Mouse (Mus musculus) limb, embryonic 11.5 days (tissue): ENCODE measurements around the gene Serpina1e. TPM values are rescaled to one million over a fixed set of nuclear protein-coding genes. Genes with fewer than 3 reads are reported as not detected.

Source experiments
- ATAC-seq: fragments of 200-750 bp; cut with Nextera tagmentation; 2 replicates; pipeline ENCODE4 v1.8.0; 2017; ENCODE audit warnings: low read depth; ENCODE audit not compliant: insufficient number of reproducible peaks, low FRiP score, low TSS enrichment
- DNase-seq: peaks from one replicate; pipeline ENCODE4 v3.0.0-alpha.2; 2015; ENCODE audit warnings: low spot score
- H3K27ac ChIP-seq: fragments of 300-500 bp; sonication (generic); replicated peaks from 2 replicates; pipeline ENCODE4 v1.5.1; 2014; ENCODE audit warnings: low read depth, mild to moderate bottlenecking, low read length
- H3K27me3 ChIP-seq: fragments of 300-500 bp; sonication (generic); 2 replicates; pipeline ENCODE4 v1.6.1; 2014; ENCODE audit warnings: mild to moderate bottlenecking, low read length, mixed read lengths; ENCODE audit not compliant: control insufficient read depth, insufficient read depth
- H3K36me3 ChIP-seq: fragments of 300-500 bp; sonication (generic); 2 replicates; pipeline ENCODE4 v1.6.1; 2014; ENCODE audit warnings: mild to moderate bottlenecking, low read length, moderate library complexity, mixed read lengths; ENCODE audit not compliant: control insufficient read depth, insufficient read depth
- H3K4me1 ChIP-seq: fragments of 300-500 bp; sonication (generic); 2 replicates; pipeline ENCODE4 v1.6.1; 2014; ENCODE audit warnings: low read length, mixed read lengths; ENCODE audit not compliant: control insufficient read depth, insufficient read depth
- H3K4me2 ChIP-seq: fragments of 300-500 bp; sonication (generic); 2 replicates; pipeline ENCODE4 v1.6.1; 2014; ENCODE audit warnings: low read depth, mild to moderate bottlenecking, moderate library complexity; ENCODE audit not compliant: severe bottlenecking
- H3K4me3 ChIP-seq: fragments of 300-500 bp; sonication (generic); 2 replicates; pipeline ENCODE4 v1.5.1; 2014; ENCODE audit warnings: low read depth, low read length
- H3K9ac ChIP-seq: fragments of 300-500 bp; sonication (generic); 2 replicates; pipeline ENCODE4 v1.6.1; 2014; ENCODE audit warnings: mild to moderate bottlenecking, low read length
- H3K9me3 ChIP-seq: fragments of 300-500 bp; sonication (generic); 2 replicates; pipeline ENCODE4 v1.6.1; 2016; ENCODE audit warnings: low read length; ENCODE audit not compliant: control insufficient read depth
- WGBS: fragments of 180-500 bp; shearing (Covaris S2); extraction: QIAGEN DNeasy Blood & Tissue Kit; methylation state at CpG from one replicate; pipeline ENCODE4 v1.1.7; 2014; 5-methylcytosine and 5-hydroxymethylcytosine counted together
- polyA plus RNA-seq: library from polyadenylated mRNA; unstranded; fragments of >200 nt; fragmentation: Nextera tagmentation; extraction: Ambion mirVana; gene quantifications from 2 replicates; pipeline ENCODE4 v1.2.1, GENCODE M21; 2014

The Serpina1e gene
- polyA plus RNA-seq, 1 experiment from 2014 or later: not detected

DNA sequence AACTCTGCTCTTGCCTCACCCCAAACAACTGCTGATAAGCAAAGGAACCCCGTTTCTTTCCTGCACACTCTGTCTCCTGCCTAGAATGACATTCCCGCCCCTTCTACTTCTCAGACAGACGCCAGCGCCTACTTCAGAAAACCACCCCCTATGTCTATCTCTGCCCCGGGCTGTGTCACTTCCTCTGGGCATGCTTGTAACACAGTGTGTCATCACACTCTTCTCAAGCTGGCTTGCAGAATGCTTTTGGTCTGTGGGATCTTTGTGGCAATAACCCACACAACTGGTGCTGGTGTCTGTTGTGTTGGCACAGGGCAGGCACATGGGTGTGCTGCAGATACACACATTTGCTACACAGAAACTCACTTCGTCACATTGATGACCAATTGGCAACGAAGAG, 34.2 kb upstream of the Serpina1e start:
- WGBS: 81% methylated on average over 7 of the region's 7 CpGs
- Histone ChIP-seq H3K9me3 (no peaks in the 10 kb centered on the region), H3K36me3 (no peaks in the 10 kb centered on the region), H3K27ac (no peak overlapping the region), H3K4me1 (no peaks in the 10 kb centered on the region), H3K4me2 (no peak overlapping the region), H3K27me3 (no peaks in the 10 kb centered on the region), H3K4me3 (no peak overlapping the region), H3K9ac (no peak overlapping the region)
- ATAC-seq (no peak), DNase-seq (no peak)

DNA sequence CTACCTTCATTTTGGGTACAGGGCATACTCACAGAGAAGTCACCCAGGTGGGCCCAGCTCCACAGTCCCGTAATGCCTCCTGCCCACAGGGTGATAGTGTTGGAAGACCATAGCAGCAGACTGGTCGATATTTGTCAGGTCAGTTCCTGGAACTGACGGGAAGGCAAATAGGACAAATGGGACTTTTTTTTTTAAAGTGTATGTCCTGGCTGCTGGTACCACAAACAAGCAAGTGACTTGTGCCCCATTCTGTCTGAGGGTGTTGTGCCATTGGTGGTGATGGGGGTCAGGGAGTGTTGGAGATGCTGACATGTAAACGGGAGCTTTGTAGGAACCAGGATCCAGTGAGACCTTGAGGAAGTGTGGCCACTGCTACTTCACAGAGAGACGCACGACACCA, 31.1 kb upstream of the Serpina1e start, which contains the start of gene Serpina11:
Gene Serpina11, minus strand, starts transcription at position 101 of the 400 bp plus-strand sequence.
- H3K27ac ChIP-seq: no peak within 1 kb of the TSS
- 92% methylated on average over 6 of the region's 6 CpGs for WGBS
- H3K4me2 ChIP-seq: no peak within 1 kb of the TSS
- H3K27me3 ChIP-seq: no peaks in the 10 kb centered on the region
- no peaks in the 10 kb centered on the region for H3K36me3 ChIP-seq
- no peaks in the 10 kb centered on the region for H3K4me1 ChIP-seq
- DNase-seq: no peak
- no peaks in the 10 kb centered on the region for H3K9me3 ChIP-seq
- H3K4me3 ChIP-seq: no peak within 1 kb of the TSS
- H3K9ac ChIP-seq: no peak within 1 kb of the TSS
- ATAC-seq: no peak

DNA sequence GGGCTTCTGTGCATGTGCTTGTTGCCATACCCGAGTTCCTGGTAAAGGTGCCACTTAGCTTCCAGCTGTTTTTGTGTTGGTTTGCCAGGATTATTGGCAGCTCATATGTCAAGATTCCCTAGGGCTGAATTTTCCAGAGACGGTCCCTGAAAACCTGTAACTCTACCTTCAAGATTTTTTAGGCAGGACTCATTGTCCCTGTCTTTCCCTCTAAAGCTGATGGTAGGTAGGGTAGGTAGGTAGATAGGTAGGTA, 30.7 kb upstream of the Serpina1e start:
- H3K9me3 ChIP-seq: no peaks in the 10 kb centered on the region
- H3K36me3 ChIP-seq: no peaks in the 10 kb centered on the region
- no peak overlapping the region for H3K9ac ChIP-seq
- no peak overlapping the region for H3K27ac ChIP-seq
- no peaks in the 10 kb centered on the region for H3K27me3 ChIP-seq
- H3K4me1 ChIP-seq: no peaks in the 10 kb centered on the region
- no peak for ATAC-seq
- no peak for DNase-seq
- no peak overlapping the region for H3K4me3 ChIP-seq
- no peak overlapping the region for H3K4me2 ChIP-seq
- 74% methylated on average over 2 of the region's 2 CpGs for WGBS

DNA sequence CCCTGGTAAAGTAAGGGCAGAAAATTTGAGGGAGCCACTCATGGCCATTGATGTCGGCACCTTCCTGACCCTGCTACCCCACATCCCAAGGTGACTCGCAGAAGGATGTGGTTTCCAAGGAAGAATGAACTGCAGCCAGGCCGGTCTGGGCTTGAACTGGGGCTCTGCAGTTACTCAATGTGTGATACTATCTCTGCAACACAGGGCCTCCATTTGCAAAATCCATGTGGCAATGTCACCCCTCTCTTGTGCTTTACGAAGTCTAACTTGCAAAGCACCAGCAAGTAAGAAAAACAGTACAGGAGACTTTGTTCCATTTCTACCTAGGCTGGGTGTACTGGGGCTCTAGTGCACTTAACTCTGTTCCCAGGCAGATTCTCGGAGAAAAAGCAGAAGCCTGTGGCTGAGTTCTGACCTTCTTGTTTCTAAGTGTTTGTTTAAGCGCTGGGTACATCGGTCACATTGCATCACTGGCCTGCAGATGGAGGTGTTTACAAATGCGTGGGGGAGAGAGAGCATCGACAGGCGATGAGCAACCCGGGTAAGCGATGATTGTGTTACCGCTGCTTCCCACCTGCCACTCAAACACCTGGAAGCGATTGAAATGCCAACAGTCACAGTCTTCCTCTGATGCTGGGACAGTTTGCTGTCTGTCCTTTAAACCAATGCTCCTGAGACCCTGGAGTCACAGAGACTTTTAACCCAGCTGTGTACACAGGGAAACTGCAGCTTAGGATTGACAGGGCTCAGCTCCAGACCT, 30.2 kb upstream of the Serpina1e start:
- no peak for ATAC-seq
- H3K4me1 ChIP-seq: no peaks in the 10 kb centered on the region
- 60% methylated on average over 14 of the region's 14 CpGs for WGBS

DNA sequence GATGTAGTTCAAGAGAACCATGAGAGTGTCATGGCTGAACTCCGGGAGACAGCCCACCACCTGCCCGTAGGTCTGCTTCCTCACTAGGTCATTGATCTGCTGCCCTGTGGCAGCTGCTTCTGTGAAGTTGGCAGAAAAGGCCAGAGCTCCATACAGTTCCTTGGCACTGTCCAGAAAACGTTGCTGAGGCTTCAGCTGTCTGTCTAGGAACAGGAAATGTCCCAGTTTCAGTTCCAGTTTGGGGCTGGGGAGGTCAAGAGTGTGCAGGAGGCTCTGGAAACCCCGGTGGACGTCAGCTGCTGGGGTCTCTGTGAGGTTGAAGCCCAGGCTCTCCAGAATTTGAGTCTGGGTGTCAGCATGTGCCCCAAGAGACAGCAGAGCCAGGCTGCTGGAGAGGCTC, 27.1 kb upstream of the Serpina1e start:
- H3K4me1 ChIP-seq: no peaks in the 10 kb centered on the region
- no peak overlapping the region for H3K4me3 ChIP-seq
- 70% methylated on average over 5 of the region's 5 CpGs for WGBS
- no peaks in the 10 kb centered on the region for H3K36me3 ChIP-seq
- H3K9me3 ChIP-seq: no peaks in the 10 kb centered on the region
- H3K9ac ChIP-seq: no peak overlapping the region
- H3K27ac ChIP-seq: no peak overlapping the region
- no peaks in the 10 kb centered on the region for H3K27me3 ChIP-seq
- DNase-seq: no peak
- H3K4me2 ChIP-seq: no peak overlapping the region
- no peak for ATAC-seq

More for the DNA sequence above, 30.2 kb upstream of the Serpina1e start:
- no peak overlapping the region for H3K4me3 ChIP-seq
- no peaks in the 10 kb centered on the region for H3K9me3 ChIP-seq
- H3K27ac ChIP-seq: no peak overlapping the region
- no peaks in the 10 kb centered on the region for H3K27me3 ChIP-seq
- H3K9ac ChIP-seq: no peak overlapping the region
- no peak overlapping the region for H3K4me2 ChIP-seq
- no peak for DNase-seq
- no peaks in the 10 kb centered on the region for H3K36me3 ChIP-seq

DNA sequence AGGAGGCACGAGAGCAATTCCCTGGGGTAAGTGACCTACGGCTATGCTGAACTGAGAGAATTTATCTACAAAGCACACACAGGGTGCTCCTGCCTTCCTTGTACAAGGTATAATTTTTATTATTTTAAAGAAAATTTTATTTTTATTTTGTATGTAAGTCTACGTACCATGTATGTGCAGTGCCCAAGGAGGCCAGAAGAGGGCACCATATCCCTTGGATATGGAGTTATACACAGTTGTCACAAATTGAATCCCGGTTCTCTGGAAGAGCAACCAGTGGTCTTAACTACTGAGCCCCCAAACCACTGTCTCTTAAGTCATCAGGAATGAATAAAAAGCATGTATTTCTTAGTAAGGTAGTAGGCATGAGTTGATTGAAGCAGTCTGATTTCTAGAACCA, 26.2 kb upstream of the Serpina1e start:
- Histone ChIP-seq H3K36me3 (no peaks in the 10 kb centered on the region), H3K4me1 (no peaks in the 10 kb centered on the region), H3K4me2 (no peak overlapping the region), H3K27me3 (no peaks in the 10 kb centered on the region), H3K4me3 (no peak overlapping the region), H3K9ac (no peak overlapping the region), H3K9me3 (no peaks in the 10 kb centered on the region), H3K27ac (no peak overlapping the region)
- DNase-seq: peak; percentile 72
- ATAC-seq: no peak
- 70% methylated on average over 4 of the region's 4 CpGs for WGBS

DNA sequence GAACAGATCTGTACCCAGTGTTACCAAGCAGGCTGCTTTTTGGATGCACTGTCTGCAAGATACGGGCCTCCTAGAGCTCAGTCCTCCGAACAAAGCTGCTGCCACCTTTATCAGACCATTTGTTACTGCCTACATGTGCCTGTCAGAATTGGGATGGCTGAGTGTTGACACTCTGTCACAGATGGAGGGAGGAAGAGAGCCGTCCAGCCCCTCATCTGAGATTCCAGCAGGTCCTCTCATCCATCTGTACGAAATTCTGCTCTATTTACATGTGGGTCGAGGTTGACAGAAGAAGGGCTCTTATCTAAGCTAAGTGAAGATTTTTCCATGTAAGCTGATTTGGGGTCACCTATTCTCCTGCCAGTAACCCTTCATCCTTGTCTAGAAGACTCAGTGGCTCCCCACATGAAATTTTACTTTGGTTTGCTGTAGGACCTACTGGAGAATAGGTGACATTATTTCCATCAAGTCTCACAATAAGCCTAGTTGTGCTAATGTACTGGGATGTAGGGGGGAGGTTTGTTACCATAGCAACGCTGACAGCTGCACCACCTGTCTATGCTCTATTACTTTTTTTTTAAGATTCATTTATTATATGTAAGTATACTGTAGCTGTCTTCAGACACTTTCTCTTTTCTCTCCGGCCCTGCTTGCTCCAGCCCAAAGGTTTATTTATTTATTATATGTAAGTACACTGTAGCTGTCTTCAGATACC, 23.0 kb upstream of the Serpina1e start:
- no peak for ATAC-seq
- 75% methylated on average over 7 of the region's 7 CpGs for WGBS

DNA sequence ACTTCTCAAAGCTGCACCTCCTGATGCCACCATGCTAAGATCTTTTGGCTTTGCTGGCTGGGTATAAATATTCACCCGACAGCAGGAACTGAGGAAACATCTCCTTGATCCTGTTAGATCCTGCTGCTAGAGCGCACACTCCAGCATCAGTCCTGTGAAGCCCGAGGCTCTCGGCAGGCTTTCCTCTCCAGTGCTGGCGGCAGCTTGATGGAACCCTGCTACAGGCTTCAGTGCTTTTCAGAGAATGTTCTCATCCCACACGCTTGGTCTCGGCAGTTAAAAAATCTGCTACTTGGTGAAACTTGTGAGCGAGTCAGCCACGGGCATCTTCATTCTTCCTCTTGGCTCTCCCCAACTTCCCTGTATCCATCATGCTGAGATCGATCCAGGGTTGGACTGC, 19.5 kb upstream of the Serpina1e start:
- H3K4me1 ChIP-seq: no peaks in the 10 kb centered on the region
- H3K4me3 ChIP-seq: no peak overlapping the region
- no peaks in the 10 kb centered on the region for H3K36me3 ChIP-seq
- no peak for DNase-seq
- no peak overlapping the region for H3K4me2 ChIP-seq
- H3K27me3 ChIP-seq: no peaks in the 10 kb centered on the region
- ATAC-seq: no peak
- no peaks in the 10 kb centered on the region for H3K9me3 ChIP-seq
- 80% methylated on average over 10 of the region's 10 CpGs for WGBS
- no peak overlapping the region for H3K9ac ChIP-seq
- H3K27ac ChIP-seq: no peak overlapping the region

More for the DNA sequence above, 23.0 kb upstream of the Serpina1e start:
- no peaks in the 10 kb centered on the region for H3K27me3 ChIP-seq
- H3K4me1 ChIP-seq: no peaks in the 10 kb centered on the region
- no peaks in the 10 kb centered on the region for H3K36me3 ChIP-seq
- no peak overlapping the region for H3K9ac ChIP-seq
- no peaks in the 10 kb centered on the region for H3K9me3 ChIP-seq
- H3K4me3 ChIP-seq: no peak overlapping the region
- no peak for DNase-seq
- no peak overlapping the region for H3K27ac ChIP-seq
- H3K4me2 ChIP-seq: no peak overlapping the region
